Mouse (Mus musculus): ENCODE data around the gene Clec4e. TPM values are rescaled to one million over a fixed set of nuclear protein-coding genes. Genes with fewer than 3 reads are reported as not detected.

The Clec4e gene
- not detected in 2 replicates for polyA plus RNA-seq (2021; fragmentation: Nextera tagmentation)
- long read RNA-seq, experiment 1: 0 reads
- long read RNA-seq, experiment 2: 0 reads

DNA sequence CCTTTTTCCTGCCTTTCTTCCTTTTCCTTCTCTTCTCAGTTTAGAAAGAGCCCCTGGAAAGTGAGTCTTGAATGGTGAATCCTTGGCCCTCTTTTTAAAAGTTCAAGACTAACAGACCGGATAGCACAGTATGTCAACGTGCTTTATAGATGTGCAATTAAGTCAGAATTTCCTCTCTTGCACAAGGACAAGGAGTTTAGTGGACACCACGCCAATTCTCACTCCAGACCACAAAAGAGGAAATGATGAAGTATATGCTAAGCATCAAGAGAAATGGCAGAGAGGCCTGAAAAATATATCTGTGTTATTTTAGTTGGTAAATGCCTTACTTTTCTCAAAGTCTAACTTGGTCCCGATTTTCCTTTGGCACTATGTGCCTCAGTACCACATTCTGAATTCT, at the start of gene Clec4e:
Clec4e (minus strand) TSS at position 118 of the 400 bp plus-strand sequence.

DNA sequence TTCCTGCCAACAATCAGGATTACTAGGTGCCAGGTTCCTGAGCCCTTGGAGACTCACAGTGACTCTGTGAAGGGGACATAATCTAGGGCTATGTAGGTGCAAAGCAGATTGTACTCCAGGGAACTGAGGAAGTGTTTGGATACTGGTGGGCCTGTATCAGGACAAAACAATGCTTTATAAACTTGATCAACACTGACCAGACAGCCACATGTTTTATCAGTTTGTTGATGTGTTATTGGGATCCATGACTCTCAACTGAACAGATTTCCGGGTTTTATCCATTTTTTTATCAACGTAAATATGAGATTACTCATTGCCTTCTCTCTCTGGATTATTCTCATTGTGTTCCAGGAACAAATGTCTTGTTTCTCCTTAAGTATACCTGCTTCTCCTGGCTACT, 18.4 kb upstream of the Clec4e start, which contains the start of gene Vmn2r19:
Vmn2r19 (plus strand) TSS at position 301 of the 400 bp plus-strand sequence.

DNA sequence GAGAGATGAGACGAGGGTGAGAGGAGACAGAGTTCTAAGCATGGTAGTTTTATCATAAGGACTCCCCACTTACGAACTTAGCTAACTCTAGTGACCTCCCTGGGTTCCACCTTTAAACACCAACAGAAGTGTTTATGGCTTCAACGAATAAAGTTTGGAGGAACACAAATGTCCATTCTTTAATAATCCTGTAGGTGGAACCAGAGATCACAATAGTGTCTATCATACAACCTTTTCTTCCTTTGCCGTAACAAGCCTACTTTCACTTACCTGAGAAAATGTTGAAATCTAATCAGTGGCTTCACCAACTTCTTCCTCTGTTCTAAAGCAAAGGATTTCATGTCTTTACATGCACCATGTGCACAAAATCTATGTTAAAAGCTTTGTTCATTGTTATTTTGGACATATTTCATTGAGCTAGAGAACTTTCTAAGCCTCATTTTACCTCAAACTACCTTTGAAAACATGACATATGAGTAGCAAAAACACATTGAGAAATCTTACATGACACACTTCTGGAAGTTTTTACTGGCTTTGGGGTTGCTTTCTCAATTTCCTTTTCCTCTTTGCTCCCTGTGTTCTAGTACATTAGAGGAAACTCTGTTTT, 28.0 kb downstream of the Clec4e start, which contains the start of gene Clec4d:
Clec4d (plus strand) TSS at position 557 of the 607 bp plus-strand sequence.

Other genes with a start within 250 kb of the Clec4e start
- not detected in 2 replicates for gene Clec4b1, start 239.9 kb downstream of the Clec4e start, polyA plus RNA-seq (2021; fragmentation: Nextera tagmentation)
- gene Clec4a2, start 183.4 kb downstream of the Clec4e start, polyA plus RNA-seq (2021; fragmentation: Nextera tagmentation): 2.3 and 2.5 TPM in 2 replicates
- gene Clec4b2, start 117.0 kb downstream of the Clec4e start, polyA plus RNA-seq (2021; fragmentation: Nextera tagmentation): not detected in 2 replicates
- 0.88 and 1.3 TPM in 2 replicates for gene Clec4n, start 60.0 kb downstream of the Clec4e start, polyA plus RNA-seq (2021; fragmentation: Nextera tagmentation)
- 0.08 TPM in 1 of 2 replicates, not detected in the other for gene Clec4d, start 27.8 kb downstream of the Clec4e start, polyA plus RNA-seq (2021; fragmentation: Nextera tagmentation)
- not detected in 2 replicates for gene Vmn2r19, start 18.5 kb upstream of the Clec4e start, polyA plus RNA-seq (2021; fragmentation: Nextera tagmentation)
- not detected in 2 replicates for gene Vmn2r20, start 128.2 kb upstream of the Clec4e start, polyA plus RNA-seq (2021; fragmentation: Nextera tagmentation)
- gene Vmn2r21, start 243.5 kb upstream of the Clec4e start, polyA plus RNA-seq (2021; fragmentation: Nextera tagmentation): not detected in 2 replicates

Measured in left cerebral cortex, adult 6 months (tissue).